Mouse (Mus musculus): Measurements from ENCODE around the gene Nfrkb. TPM values are rescaled to one million over a fixed set of nuclear protein-coding genes. Genes with fewer than 3 reads are reported as not detected.

Gene Nfrkb
- polyA plus RNA-seq, 1 experiment = 19.7 TPM

DNA sequence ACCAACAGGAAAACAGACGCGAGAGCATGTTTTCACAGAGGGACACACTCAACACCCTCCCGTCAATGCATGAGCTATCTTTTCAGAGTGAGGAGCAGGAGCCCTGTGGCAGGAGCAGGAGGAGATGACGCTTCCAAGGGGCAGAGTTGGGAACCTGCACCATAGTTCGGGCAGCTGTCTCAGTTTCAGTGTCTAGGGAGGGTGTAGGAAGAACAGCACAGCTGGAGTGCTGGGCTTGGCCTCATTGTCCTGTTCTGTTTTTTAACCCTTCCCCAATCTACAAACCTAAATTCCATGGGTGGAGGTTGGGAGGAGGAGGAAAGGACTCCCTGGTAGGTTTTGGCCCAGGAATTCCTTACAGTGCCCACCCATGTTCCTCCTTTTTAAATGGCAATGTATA, 52.8 kb downstream of the Nfrkb start:
- WGBS = 62% methylated on average over 5 of the region's 5 CpGs

DNA sequence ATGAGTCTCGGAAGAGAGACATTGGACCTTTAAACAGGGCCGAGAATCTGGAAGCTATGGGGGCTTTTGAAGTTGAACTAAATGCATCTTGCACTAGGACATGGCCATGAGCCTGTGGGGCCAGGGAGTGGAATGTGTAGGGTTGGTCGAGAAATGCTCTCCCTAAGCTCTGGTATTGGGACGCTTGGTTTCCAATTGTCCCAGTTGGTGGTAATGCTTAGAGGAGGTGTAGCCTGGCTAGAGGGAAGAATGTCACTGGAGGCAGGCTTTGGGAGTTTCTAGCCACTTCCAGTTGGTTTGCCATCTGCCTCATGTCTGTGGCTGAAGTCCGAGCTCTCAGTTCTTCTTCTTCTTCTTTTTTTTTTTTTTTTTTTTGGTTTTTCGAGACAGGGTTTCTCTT, 53.3 kb downstream of the Nfrkb start:
- TF ChIP-seq POLR2A (IDR thresholded peaks at IDR 0.05; ENCODE audit: borderline replicate concordance, extremely low read depth, low read depth, low read length) = no peak
- no peak for TF ChIP-seq CTCF (IDR thresholded peaks at IDR 0.05; ENCODE audit: insufficient read depth, low read length)
- H3K4me1 ChIP-seq (ENCODE audit: control insufficient read depth, insufficient read depth, low read length) = no peaks in the 10 kb centered on the region
- H3K4me3 ChIP-seq (replicated peaks; ENCODE audit: extremely low read depth, low read depth, low read length) = no peak overlapping the region
- no peak for DNase-seq
- 81% methylated on average over 6 of the region's 6 CpGs for WGBS

More for the DNA sequence above, 52.8 kb downstream of the Nfrkb start:
- H3K4me3 ChIP-seq (replicated peaks; ENCODE audit: extremely low read depth, low read depth, low read length) = no peak overlapping the region
- no peak for TF ChIP-seq CTCF (IDR thresholded peaks at IDR 0.05; ENCODE audit: insufficient read depth, low read length)
- no peak for TF ChIP-seq POLR2A (IDR thresholded peaks at IDR 0.05; ENCODE audit: borderline replicate concordance, extremely low read depth, low read depth, low read length)
- H3K4me1 ChIP-seq (ENCODE audit: control insufficient read depth, insufficient read depth, low read length) = no peaks in the 10 kb centered on the region
- no peak for DNase-seq

DNA sequence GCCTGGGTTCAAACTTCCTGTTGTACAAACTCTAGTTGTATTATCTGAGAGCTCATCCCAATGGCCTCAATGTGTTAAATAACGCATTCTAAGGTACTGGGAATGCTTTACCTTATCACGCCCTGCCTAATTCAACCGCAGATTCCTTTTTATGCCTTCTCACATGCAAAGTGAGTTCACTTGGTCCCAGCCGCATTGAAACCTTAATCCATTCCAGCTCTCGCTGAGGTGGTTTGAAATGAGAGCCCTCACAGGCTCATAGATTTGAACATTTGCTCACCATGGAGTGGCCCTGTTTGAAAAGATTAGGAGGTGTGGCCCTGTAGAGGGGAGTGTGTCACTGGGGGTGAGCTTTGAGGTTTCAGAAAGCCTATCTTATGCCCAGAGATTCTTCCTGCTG, 54.4 kb downstream of the Nfrkb start:
- no peak for DNase-seq
- WGBS = 89% methylated on average over 5 of the region's 5 CpGs
- H3K4me3 ChIP-seq (replicated peaks; ENCODE audit: extremely low read depth, low read depth, low read length) = no peak overlapping the region

DNA sequence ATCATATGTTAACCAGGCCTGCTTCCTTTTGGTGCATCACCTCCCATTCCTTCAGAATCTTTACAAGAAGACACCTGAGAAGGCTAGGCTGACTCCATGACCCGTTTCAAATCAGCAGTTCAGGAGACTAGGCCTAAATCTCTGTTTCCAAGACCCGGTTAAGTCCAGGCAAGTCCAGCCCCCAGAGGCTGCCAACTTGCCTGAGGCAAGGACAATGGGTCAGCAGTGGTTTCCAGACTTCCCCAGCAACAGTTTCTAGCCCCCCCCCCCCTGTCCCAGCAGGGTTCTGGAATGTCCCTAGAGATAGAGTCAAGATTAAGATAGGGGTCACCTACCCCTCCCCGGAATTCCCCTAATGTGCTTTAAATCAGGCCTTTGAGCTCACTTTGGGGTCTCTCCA, 55.5 kb downstream of the Nfrkb start:
- WGBS = 87% methylated on average over 3 of the region's 3 CpGs
- TF ChIP-seq CTCF (IDR thresholded peaks at IDR 0.05; ENCODE audit: insufficient read depth, low read length) = no peak
- no peak for TF ChIP-seq POLR2A (IDR thresholded peaks at IDR 0.05; ENCODE audit: borderline replicate concordance, extremely low read depth, low read depth, low read length)
- no peak for DNase-seq
- Histone ChIP-seq H3K4me1 (ENCODE audit: control insufficient read depth, insufficient read depth, low read length) (no peaks in the 10 kb centered on the region), H3K4me3 (replicated peaks; ENCODE audit: extremely low read depth, low read depth, low read length) (no peak overlapping the region)

More for the DNA sequence above, 54.4 kb downstream of the Nfrkb start:
- no peak for TF ChIP-seq POLR2A (IDR thresholded peaks at IDR 0.05; ENCODE audit: borderline replicate concordance, extremely low read depth, low read depth, low read length)
- no peak for TF ChIP-seq CTCF (IDR thresholded peaks at IDR 0.05; ENCODE audit: insufficient read depth, low read length)
- H3K4me1 ChIP-seq (ENCODE audit: control insufficient read depth, insufficient read depth, low read length) = no peaks in the 10 kb centered on the region

DNA sequence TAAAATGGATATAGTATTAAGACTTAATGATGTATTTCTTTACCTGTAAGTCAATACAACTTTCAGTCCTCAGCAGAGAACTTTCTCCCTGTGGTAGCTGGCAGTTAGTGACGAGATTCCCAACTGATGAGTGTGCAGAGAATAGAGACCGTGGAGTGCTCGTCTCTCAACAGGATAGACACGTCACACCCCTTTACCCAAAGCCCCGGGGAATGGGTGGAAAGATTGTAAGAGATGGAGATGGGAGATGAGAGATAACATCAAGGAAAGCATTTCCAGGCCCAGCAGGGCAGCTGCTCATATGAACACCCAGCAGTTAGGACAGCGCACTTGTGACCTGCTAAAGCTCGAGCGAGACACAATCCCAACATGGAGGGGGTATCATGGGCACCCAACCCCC, 58.2 kb downstream of the Nfrkb start:
- 70% methylated on average over 8 of the region's 8 CpGs for WGBS
- DNase-seq = no peak
- Histone ChIP-seq H3K4me3 (replicated peaks; ENCODE audit: extremely low read depth, low read depth, low read length) (no peak overlapping the region), H3K4me1 (ENCODE audit: control insufficient read depth, insufficient read depth, low read length) (no peaks in the 10 kb centered on the region)
- TF ChIP-seq POLR2A (IDR thresholded peaks at IDR 0.05; ENCODE audit: borderline replicate concordance, extremely low read depth, low read depth, low read length) (no peak), CTCF (IDR thresholded peaks at IDR 0.05; ENCODE audit: insufficient read depth, low read length) (no peak)

DNA sequence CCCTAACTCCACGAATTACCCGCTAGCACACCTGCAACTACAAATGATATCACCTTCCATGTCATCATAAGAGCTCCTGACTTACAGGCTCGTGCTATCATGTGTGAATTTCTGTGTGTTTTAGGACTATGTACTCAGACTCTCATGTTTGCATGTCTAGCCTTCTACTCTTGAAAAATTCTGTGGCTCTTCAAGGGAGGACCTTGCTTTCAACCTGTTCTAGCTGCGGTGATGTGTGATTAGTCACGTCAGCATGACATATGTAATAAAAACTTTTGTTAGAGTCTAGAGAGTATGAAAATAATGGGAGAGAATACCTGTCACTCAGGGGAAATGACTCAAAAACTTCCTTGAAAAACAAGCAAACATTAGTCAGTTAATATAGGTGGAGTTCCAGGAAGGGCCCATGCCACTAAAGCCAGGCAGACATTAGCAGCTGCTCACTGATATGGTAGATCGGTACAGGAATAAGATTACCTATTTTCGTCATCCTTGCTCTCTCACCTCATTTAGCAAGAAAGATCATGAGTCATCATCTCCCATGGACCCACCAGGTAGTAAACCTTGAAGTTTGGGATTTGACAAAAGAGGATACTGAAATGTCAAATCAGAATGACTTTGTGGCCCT, 63.3 kb downstream of the Nfrkb start:
- TF ChIP-seq POLR2A (IDR thresholded peaks at IDR 0.05; ENCODE audit: borderline replicate concordance, extremely low read depth, low read depth, low read length) (no peak), CTCF (IDR thresholded peaks at IDR 0.05; ENCODE audit: insufficient read depth, low read length) (no peak)
- no peaks in the 10 kb centered on the region for H3K4me1 ChIP-seq (ENCODE audit: control insufficient read depth, insufficient read depth, low read length)
- no peak for DNase-seq
- H3K4me3 ChIP-seq (replicated peaks; ENCODE audit: extremely low read depth, low read depth, low read length) = no peak overlapping the region
- 73% methylated on average over 7 of the region's 7 CpGs for WGBS

DNA sequence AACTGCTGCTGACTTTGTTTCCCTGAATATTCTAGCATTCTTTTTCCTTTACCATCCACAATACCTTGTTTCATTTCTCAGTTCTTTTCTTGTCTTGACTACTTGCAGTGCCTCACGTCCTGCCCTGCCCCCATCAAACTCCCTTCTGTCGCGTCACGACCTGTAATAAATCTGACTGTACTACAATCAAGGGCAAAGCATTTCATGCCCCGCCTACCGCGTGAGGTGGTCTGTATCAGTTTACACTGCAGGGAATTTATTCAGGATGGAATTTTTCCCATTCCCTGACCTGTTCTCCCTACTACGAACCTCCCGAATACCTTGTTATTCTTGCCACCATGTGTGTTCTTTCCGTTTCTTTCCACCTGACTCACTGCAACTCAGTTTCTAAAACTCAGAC, 66.2 kb downstream of the Nfrkb start:
- DNase-seq = no peak
- TF ChIP-seq POLR2A (IDR thresholded peaks at IDR 0.05; ENCODE audit: borderline replicate concordance, extremely low read depth, low read depth, low read length) = no peak
- TF ChIP-seq CTCF (IDR thresholded peaks at IDR 0.05; ENCODE audit: insufficient read depth, low read length) = no peak
- Histone ChIP-seq H3K4me3 (replicated peaks; ENCODE audit: extremely low read depth, low read depth, low read length) (no peak overlapping the region), H3K4me1 (ENCODE audit: control insufficient read depth, insufficient read depth, low read length) (no peaks in the 10 kb centered on the region)
- WGBS = 48% methylated on average over 10 of the region's 10 CpGs

DNA sequence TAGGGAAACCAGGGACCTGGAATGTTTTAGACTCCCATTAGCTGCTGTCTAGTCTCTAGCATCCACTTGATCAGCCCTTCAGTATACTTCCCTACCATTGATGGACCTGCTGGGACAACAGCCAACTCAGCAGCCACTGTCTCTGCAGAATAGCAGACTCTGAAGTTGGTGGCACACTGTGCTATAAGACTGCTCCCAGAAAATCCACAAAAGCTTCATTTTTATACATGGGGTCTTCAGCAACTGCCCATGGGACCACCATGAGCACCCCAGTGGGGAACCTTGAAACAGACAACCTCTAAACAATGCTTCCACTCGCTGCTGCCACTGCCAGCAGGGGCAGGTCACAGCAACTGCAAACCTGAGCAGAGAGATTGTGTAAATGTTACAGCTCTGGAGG, 68.4 kb downstream of the Nfrkb start:
- H3K4me1 ChIP-seq (ENCODE audit: control insufficient read depth, insufficient read depth, low read length) = no peaks in the 10 kb centered on the region
- no peak overlapping the region for H3K4me3 ChIP-seq (replicated peaks; ENCODE audit: extremely low read depth, low read depth, low read length)
- TF ChIP-seq POLR2A (IDR thresholded peaks at IDR 0.05; ENCODE audit: borderline replicate concordance, extremely low read depth, low read depth, low read length) (no peak), CTCF (IDR thresholded peaks at IDR 0.05; ENCODE audit: insufficient read depth, low read length) (no peak)
- DNase-seq = no peak
- WGBS = 45% methylated on average over 1 of the region's 1 CpGs

DNA sequence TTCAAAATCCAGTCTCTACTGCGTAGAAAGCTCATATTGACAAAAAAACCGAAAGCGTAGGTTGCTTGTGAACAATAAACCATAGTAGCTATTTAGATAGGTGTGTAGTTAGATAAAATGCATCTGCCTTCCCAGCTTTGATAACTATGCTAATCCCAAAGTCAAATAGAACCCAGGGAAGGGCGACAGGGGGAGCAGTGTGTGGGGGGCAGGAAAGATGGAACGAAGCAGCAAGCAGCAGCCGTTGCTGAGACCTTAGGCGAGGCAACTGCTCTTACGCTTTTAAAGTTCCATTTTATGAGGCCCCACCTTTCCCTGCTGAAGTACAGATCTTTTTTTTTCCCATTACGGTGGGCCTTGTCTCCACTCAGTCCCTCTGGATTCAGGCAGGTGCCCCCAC, 77.2 kb downstream of the Nfrkb start:
- H3K4me3 ChIP-seq (replicated peaks; ENCODE audit: extremely low read depth, low read depth, low read length) = no peak overlapping the region
- TF ChIP-seq POLR2A (IDR thresholded peaks at IDR 0.05; ENCODE audit: borderline replicate concordance, extremely low read depth, low read depth, low read length) = no peak
- TF ChIP-seq CTCF (IDR thresholded peaks at IDR 0.05; ENCODE audit: insufficient read depth, low read length) = no peak
- 51% methylated on average over 9 of the region's 9 CpGs for WGBS
- H3K4me1 ChIP-seq (ENCODE audit: control insufficient read depth, insufficient read depth, low read length) = no peaks in the 10 kb centered on the region
- no peak for DNase-seq

DNA sequence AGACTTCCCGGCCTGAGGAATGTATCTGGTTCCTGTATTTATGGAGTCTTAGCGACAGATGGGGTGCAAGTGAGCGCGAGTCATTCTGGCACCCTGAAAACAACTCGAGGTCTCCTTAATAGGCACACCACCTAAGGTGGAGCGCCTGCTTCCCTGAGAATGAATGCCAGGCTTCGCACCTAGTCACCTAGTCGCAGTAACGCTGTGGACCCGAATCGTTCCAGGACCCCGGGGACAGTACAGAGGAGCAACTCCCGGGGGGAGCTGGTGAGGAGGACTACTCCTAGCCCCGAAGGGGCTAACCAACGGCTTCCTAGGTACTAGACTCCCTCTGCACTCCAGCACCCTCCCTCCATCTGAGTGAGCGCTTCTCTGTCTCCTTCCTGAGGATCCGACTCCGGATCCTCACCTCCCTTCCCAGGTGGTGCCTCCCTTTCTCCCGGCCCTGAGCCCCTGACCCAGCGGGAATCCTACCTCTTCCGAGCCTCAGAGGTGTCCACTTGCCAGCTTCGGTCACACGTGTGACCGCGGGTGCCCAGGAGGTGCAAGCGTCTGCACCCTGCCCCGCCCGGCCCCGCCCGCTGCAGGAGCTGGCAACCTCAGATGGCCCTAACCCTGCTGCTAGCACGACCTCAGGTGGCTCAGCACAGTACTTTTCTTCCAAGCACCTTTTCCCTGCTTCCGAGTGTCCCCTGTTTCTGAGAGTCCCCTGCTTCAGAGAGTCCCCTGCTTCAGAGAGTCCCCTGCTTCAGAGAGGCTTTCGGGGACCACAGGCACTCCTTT, 77.9 kb downstream of the Nfrkb start, which contains the start of gene Tmem45b:
Gene Tmem45b, minus strand, starts transcription at position 771 of the 783 bp plus-strand sequence.
- no peak within 1 kb of the TSS for H3K4me3 ChIP-seq (replicated peaks; ENCODE audit: extremely low read depth, low read depth, low read length)
- DNase-seq = no peak

More for the DNA sequence above, 77.9 kb downstream of the Nfrkb start, which contains the start of gene Tmem45b:
- H3K4me1 ChIP-seq (ENCODE audit: control insufficient read depth, insufficient read depth, low read length) = no peaks in the 10 kb centered on the region
- TF ChIP-seq CTCF (IDR thresholded peaks at IDR 0.05; ENCODE audit: insufficient read depth, low read length) = no peak
- no peak for TF ChIP-seq POLR2A (IDR thresholded peaks at IDR 0.05; ENCODE audit: borderline replicate concordance, extremely low read depth, low read depth, low read length)
- WGBS = 7% methylated on average over 33 of the region's 33 CpGs

Other genes with a start within 250 kb of the Nfrkb start
- 465 and 568 TPM in 2 replicates for gene Aplp2, start 174.4 kb upstream of the Nfrkb start, polyA plus RNA-seq (2012; rRNA removed)
- gene Prdm10, start 105.7 kb upstream of the Nfrkb start, polyA plus RNA-seq (2012; rRNA removed) = 6.3 and 7.3 TPM in 2 replicates
- 15.8 and 16.9 TPM in 2 replicates for gene Tmem45b, start 78.3 kb downstream of the Nfrkb start, polyA plus RNA-seq (2012; rRNA removed)